9 mouse cellular contexts compared by ENCODE assay signal in the genomic region with DNA sequence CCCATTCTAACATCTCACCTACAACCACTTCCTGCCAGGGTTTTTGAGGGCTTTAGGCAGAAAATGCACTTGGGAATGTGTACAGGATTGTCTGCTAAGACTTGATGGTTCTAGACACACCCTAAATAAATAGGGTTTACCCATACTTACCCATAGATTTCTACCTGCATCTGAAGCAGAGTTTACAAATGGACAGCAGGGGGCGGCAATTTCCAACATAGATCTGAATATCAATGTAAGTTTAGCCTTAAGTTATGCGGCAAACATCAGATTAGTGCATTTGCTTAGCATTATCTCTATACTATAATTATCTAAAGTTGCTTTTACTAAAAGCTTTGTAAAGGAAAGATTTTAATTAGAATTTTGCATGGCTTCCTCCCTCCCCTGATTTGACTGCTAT.
A peak's percentile ranks its signal among the peaks of the same experiment; 100 is the strongest.
DNase-seq lines count a peak whose midpoint lies in the region; ATAC-seq and TF ChIP-seq lines count a peak whose summit lies in the region.
"Had no signal": no experiment of that assay in that cellular context is flagged by ENCODE, and none has a peak within 500 bp of the region (broad histone marks: within the 10 kb centered on the region; RNA-seq: fewer than 3 reads in every experiment).

No protein-coding gene starts in this region.

- no peak overlapping the region for H3K27ac ChIP-seq in intestine, postnatal 0 days (ENCODE audit: low read depth, low read length)
- H3K27ac ChIP-seq in intestine, embryonic 16.5 days (ENCODE audit: low read length): no peak overlapping the region
- no peak overlapping the region for H3K27ac ChIP-seq in thymus, adult 2 months (ENCODE audit: control insufficient read depth, insufficient read depth, low read length)
- H3K27ac ChIP-seq: hindbrain, embryonic 15.5 days had no signal

- H3K9me3 ChIP-seq in intestine, postnatal 0 days (ENCODE audit: control insufficient read depth): no peaks in the 10 kb centered on the region
- no peaks in the 10 kb centered on the region for H3K9me3 ChIP-seq in intestine, embryonic 16.5 days (ENCODE audit: control insufficient read depth, low read length)
- H3K9me3 ChIP-seq: hindbrain, embryonic 15.5 days; megakaryocyte, embryonic 14.5 days had no signal

- DNase-seq in thymus, adult 2 months: peak; percentile 13
- DNase-seq in thymus, adult 18-20 months: no peak
- DNase-seq in c-Kit-positive CD71-positive TER-119-negative erythroid progenitor cells, embryonic 14.5 days (ENCODE audit: low read depth): peak; percentile 1
- DNase-seq in retina, embryonic 14.5 days (ENCODE audit: low spot score): peak; percentile 40
- no peak for DNase-seq in spleen, adult 18-20 months

- no peaks in the 10 kb centered on the region for H3K4me1 ChIP-seq in intestine, postnatal 0 days (replicated peaks; ENCODE audit: control insufficient read depth, insufficient read depth, low read length)
- no peaks in the 10 kb centered on the region for H3K4me1 ChIP-seq in intestine, embryonic 16.5 days (ENCODE audit: control insufficient read depth, insufficient read depth, low read length)
- no peaks in the 10 kb centered on the region for H3K4me1 ChIP-seq in thymus, adult 2 months (replicated peaks; ENCODE audit: control insufficient read depth, insufficient read depth, low read length)
- H3K4me1 ChIP-seq: hindbrain, embryonic 15.5 days; megakaryocyte, embryonic 14.5 days had no signal

- no peak overlapping the region for H3K9ac ChIP-seq in intestine, postnatal 0 days (ENCODE audit: low read depth, low read length)
- no peak overlapping the region for H3K9ac ChIP-seq in intestine, embryonic 16.5 days (ENCODE audit: low read depth, low read length)
- H3K9ac ChIP-seq: hindbrain, embryonic 15.5 days had no signal

- H3K4me3 ChIP-seq in intestine, postnatal 0 days (ENCODE audit: low read depth, low read length): no peak overlapping the region
- no peak overlapping the region for H3K4me3 ChIP-seq in intestine, embryonic 16.5 days (ENCODE audit: low read length)
- H3K4me3 ChIP-seq in thymus, adult 2 months (ENCODE audit: control insufficient read depth, insufficient read depth, low read length): no peak overlapping the region
- H3K4me3 ChIP-seq: hindbrain, embryonic 15.5 days; megakaryocyte, embryonic 14.5 days had no signal

- TF ChIP-seq CTCF in intestine, postnatal 0 days (IDR thresholded peaks at IDR 0.05; ENCODE audit: low read depth): peak; percentile 68
- TF ChIP-seq CTCF in thymus, adult 2 months (IDR thresholded peaks at IDR 0.05; ENCODE audit: borderline replicate concordance, control insufficient read depth, extremely low read depth, insufficient read depth, low read length, poor library complexity): no peak

- WGBS in intestine, postnatal 0 days: 50% methylated on average over 2 of the region's 2 CpGs
- 56% methylated on average over 2 of the region's 2 CpGs for WGBS in intestine, embryonic 16.5 days
- 26% methylated on average over 2 of the region's 2 CpGs for WGBS in thymus, adult 2 months

- H3K36me3 ChIP-seq in intestine, postnatal 0 days (ENCODE audit: control insufficient read depth, insufficient read depth): no peaks in the 10 kb centered on the region
- H3K36me3 ChIP-seq in intestine, embryonic 16.5 days (ENCODE audit: control insufficient read depth, insufficient read depth, low read length): no peaks in the 10 kb centered on the region
- no peaks in the 10 kb centered on the region for H3K36me3 ChIP-seq in thymus, adult 2 months (ENCODE audit: control insufficient read depth, insufficient read depth, low read length)
- H3K36me3 ChIP-seq: hindbrain, embryonic 15.5 days had no signal

- no peak overlapping the region for H3K4me2 ChIP-seq in intestine, postnatal 0 days (replicated peaks; ENCODE audit: low read depth)
- H3K4me2 ChIP-seq in intestine, embryonic 16.5 days (ENCODE audit: low read depth, low read length): no peak overlapping the region
- H3K4me2 ChIP-seq: hindbrain, embryonic 15.5 days had no signal

- ATAC-seq in intestine, postnatal 0 days: no peak
- ATAC-seq in intestine, embryonic 16.5 days: no peak

- no peak for TF ChIP-seq POLR2A in thymus, adult 2 months (IDR thresholded peaks at IDR 0.05; ENCODE audit: control insufficient read depth, extremely low read depth, insufficient read depth, low read length, poor library complexity)

- H3K27me3 ChIP-seq in intestine, postnatal 0 days (replicated peaks; ENCODE audit: control insufficient read depth, insufficient read depth, low read length): no peaks in the 10 kb centered on the region
- H3K27me3 ChIP-seq in intestine, embryonic 16.5 days (replicated peaks; ENCODE audit: control insufficient read depth, insufficient read depth, low read length): no peaks in the 10 kb centered on the region
- H3K27me3 ChIP-seq in thymus, adult 2 months (ENCODE audit: control insufficient read depth, insufficient read depth, low read length): no peaks in the 10 kb centered on the region
- H3K27me3 ChIP-seq: hindbrain, embryonic 15.5 days; megakaryocyte, embryonic 14.5 days had no signal

Comparison
In these comparisons a context has a peak if more than half of its experiments do, and no peak if none do; other contexts are left out.
1. DNase-seq: peak in thymus, adult 2 months (single experiment), c-Kit-positive CD71-positive TER-119-negative erythroid progenitor cells, embryonic 14.5 days (single experiment) and retina, embryonic 14.5 days (single experiment); none in thymus, adult 18-20 months (0 of 2) and spleen, adult 18-20 months (0 of 2).